Mouse (Mus musculus): ENCODE data around the gene Pskh1. TPM values are rescaled to one million over a fixed set of nuclear protein-coding genes. Genes with fewer than 3 reads are reported as not detected.

The Pskh1 gene
- total and polyA plus RNA-seq, 2 experiments from 2014 or later: 10.4 to 24.5 TPM

GRCm38 (mm10) chr8:105892432-105892831, 7.8 kb upstream of the Pskh1 start:
- Histone ChIP-seq H3K9me3 (ENCODE audit: low read length) (no peaks in the 10 kb centered on the region), H3K36me3 (ENCODE audit: insufficient read depth) (peaks cover 63% of the 10 kb centered on the region), H3K4me2 (ENCODE audit: low read depth) (no peak overlapping the region), H3K27me3 (ENCODE audit: insufficient read depth, low read length) (no peaks in the 10 kb centered on the region), H3K4me1 (ENCODE audit: insufficient read depth) (no peaks in the 10 kb centered on the region), H3K4me3 (ENCODE audit: low read depth, low read length) (no peak overlapping the region), H3K9ac (no peak overlapping the region), H3K27ac (ENCODE audit: low read depth, low read length) (no peak overlapping the region)
- 88% methylated on average over 6 of the region's 6 CpGs for WGBS
- peak; percentile 62 for TF ChIP-seq CTCF (IDR thresholded peaks at IDR 0.05; ENCODE audit: low read depth)
- peak; percentile 28 for DNase-seq
- ATAC-seq: peak; percentile 40; the same call in 1 of the 2 replicates

DNA sequence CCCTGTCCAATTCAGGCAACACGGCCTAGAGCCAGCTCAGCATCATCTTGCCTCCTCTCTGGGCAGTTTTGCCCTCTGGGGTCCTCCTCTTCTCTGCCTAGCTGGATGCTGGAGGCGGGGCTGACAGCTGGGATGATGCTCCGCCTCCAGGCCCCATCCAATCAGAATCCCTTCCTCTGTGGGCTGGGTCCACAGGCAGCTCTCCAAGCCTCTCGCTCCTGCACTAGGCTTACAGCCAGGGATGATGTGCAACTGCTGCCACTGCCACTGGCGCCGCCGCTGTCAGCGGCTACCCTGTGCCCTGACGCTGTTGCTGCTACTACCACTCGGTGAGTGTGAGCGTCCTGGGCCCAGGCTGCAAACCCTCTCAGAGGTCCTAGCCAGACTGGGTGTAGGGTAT, 6.9 kb upstream of the Pskh1 start, which contains the start of gene Nrn1l:
TSS of gene Nrn1l (plus strand) at position 229 of the 400 bp plus-strand sequence.
- ATAC-seq (peak; percentile 87), DNase-seq (peak; percentile 78)
- peaks cover 54% of the 10 kb centered on the region for H3K36me3 ChIP-seq (ENCODE audit: insufficient read depth)
- H3K9ac ChIP-seq: no peak within 1 kb of the TSS
- no peaks in the 10 kb centered on the region for H3K9me3 ChIP-seq (ENCODE audit: low read length)
- H3K27ac ChIP-seq (ENCODE audit: low read depth, low read length): no peak within 1 kb of the TSS
- 4% methylated on average over 11 of the region's 11 CpGs for WGBS
- H3K4me3 ChIP-seq (ENCODE audit: low read depth, low read length): no peak within 1 kb of the TSS
- no peak for TF ChIP-seq CTCF (IDR thresholded peaks at IDR 0.05; ENCODE audit: low read depth)
- H3K4me1 ChIP-seq (ENCODE audit: insufficient read depth): no peaks in the 10 kb centered on the region
- H3K4me2 ChIP-seq (ENCODE audit: low read depth): no peak within 1 kb of the TSS
- no peaks in the 10 kb centered on the region for H3K27me3 ChIP-seq (ENCODE audit: insufficient read depth, low read length)

GRCm38 (mm10) chr8:105897801-105898480, 2.3 kb upstream of the Pskh1 start:
- Histone ChIP-seq H3K9ac (no peak overlapping the region), H3K4me2 (ENCODE audit: low read depth) (no peak overlapping the region), H3K27me3 (ENCODE audit: insufficient read depth, low read length) (no peaks in the 10 kb centered on the region), H3K27ac (ENCODE audit: low read depth, low read length) (no peak overlapping the region), H3K4me3 (ENCODE audit: low read depth, low read length) (no peak overlapping the region), H3K4me1 (ENCODE audit: insufficient read depth) (no peaks in the 10 kb centered on the region), H3K9me3 (ENCODE audit: low read length) (no peaks in the 10 kb centered on the region), H3K36me3 (ENCODE audit: insufficient read depth) (peaks cover 9% of the 10 kb centered on the region)
- no peak for DNase-seq
- 81% methylated on average over 9 of the region's 9 CpGs for whole genome bisulfite sequencing
- no peak for TF ChIP-seq CTCF (IDR thresholded peaks at IDR 0.05; ENCODE audit: low read depth)
- ATAC-seq: no peak

DNA sequence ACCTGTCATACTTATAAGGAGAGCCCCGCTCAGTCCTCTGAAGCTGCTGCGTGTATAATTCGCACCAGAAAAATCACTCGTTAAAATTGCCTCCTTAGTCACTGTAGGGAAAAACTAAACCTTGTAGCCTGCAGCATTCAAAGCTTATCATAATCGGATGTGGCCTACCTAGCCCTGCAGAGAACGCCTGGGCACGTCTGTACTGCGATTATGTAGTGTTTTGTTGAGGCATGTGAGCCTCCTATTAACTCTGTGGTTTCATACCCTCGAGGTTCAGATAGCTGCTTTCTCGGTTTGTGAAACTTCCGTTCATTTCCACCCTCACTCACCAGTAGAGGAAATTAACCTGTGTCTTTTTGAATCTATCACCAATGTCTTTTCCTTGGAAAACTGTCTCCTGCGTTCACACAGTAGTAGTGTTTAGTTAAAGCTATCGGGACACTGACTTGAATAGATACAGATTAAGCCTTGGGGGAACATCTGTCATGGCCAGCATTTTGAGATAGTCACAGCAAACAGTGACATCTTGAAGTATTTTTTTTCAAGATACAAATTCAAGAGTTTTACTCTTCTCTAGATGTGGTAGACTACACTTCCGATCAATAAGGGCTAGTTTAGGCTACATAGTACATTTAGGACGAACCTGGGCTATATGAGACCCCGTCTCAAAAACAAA, 838 bp downstream of the Pskh1 start:
- H3K27me3 ChIP-seq (ENCODE audit: insufficient read depth, low read length): no peaks in the 10 kb centered on the region
- no peaks in the 10 kb centered on the region for H3K36me3 ChIP-seq (ENCODE audit: insufficient read depth)
- ATAC-seq (no peak), DNase-seq (no peak)
- peak overlapping the region; percentile 98 for H3K9ac ChIP-seq
- H3K4me1 ChIP-seq (ENCODE audit: insufficient read depth): no peaks in the 10 kb centered on the region
- no peak for TF ChIP-seq CTCF (IDR thresholded peaks at IDR 0.05; ENCODE audit: low read depth)
- 38% methylated on average over 16 of the region's 16 CpGs for WGBS
- H3K4me2 ChIP-seq (ENCODE audit: low read depth): peak overlapping the region; percentile 85
- peak overlapping the region; percentile 94 for H3K4me3 ChIP-seq (ENCODE audit: low read depth, low read length)
- no peaks in the 10 kb centered on the region for H3K9me3 ChIP-seq (ENCODE audit: low read length)
- peak overlapping the region; percentile 84 for H3K27ac ChIP-seq (ENCODE audit: low read depth, low read length)

GRCm38 (mm10) chr8:105919390-105919789, 19.1 kb downstream of the Pskh1 start:
- Histone ChIP-seq H3K4me1 (ENCODE audit: insufficient read depth) (no peaks in the 10 kb centered on the region), H3K9ac (no peak overlapping the region), H3K4me3 (ENCODE audit: low read depth, low read length) (no peak overlapping the region), H3K9me3 (ENCODE audit: low read length) (no peaks in the 10 kb centered on the region), H3K27ac (ENCODE audit: low read depth, low read length) (no peak overlapping the region), H3K27me3 (ENCODE audit: insufficient read depth, low read length) (no peaks in the 10 kb centered on the region), H3K36me3 (ENCODE audit: insufficient read depth) (peaks cover 19% of the 10 kb centered on the region), H3K4me2 (ENCODE audit: low read depth) (no peak overlapping the region)
- 94% methylated on average over 3 of the region's 3 CpGs for WGBS
- ATAC-seq: no peak
- TF ChIP-seq CTCF (IDR thresholded peaks at IDR 0.05; ENCODE audit: low read depth): no peak
- DNase-seq: no peak

DNA sequence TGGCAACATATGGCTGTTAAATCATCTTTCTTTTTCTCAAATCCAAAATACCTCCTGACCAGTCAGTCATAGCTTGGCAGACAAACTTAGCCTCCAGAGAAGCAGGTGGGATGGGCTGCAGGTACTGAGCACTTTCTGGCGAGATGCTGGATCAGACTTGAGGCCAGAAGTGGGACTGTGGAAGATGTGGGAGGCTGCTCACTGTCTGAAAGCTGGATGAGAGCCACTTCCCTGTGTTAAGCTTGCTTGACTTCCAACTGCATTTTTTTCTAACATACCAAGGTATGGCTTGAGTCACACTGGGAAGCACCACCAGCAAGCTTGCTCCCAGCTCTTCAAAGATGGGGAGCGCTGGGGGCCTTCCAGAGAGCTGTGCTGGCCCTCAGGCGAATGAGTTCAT, 24.9 kb downstream of the Pskh1 start:
- Histone ChIP-seq H3K27ac (ENCODE audit: low read depth, low read length) (no peak overlapping the region), H3K36me3 (ENCODE audit: insufficient read depth) (peaks cover 17% of the 10 kb centered on the region), H3K4me3 (ENCODE audit: low read depth, low read length) (no peak overlapping the region), H3K9ac (no peak overlapping the region), H3K4me1 (ENCODE audit: insufficient read depth) (no peaks in the 10 kb centered on the region), H3K27me3 (ENCODE audit: insufficient read depth, low read length) (no peaks in the 10 kb centered on the region), H3K9me3 (ENCODE audit: low read length) (no peaks in the 10 kb centered on the region), H3K4me2 (ENCODE audit: low read depth) (no peak overlapping the region)
- ATAC-seq (no peak), DNase-seq (no peak)
- WGBS: 72% methylated on average over 3 of the region's 3 CpGs
- TF ChIP-seq CTCF (IDR thresholded peaks at IDR 0.05; ENCODE audit: low read depth): no peak

DNA sequence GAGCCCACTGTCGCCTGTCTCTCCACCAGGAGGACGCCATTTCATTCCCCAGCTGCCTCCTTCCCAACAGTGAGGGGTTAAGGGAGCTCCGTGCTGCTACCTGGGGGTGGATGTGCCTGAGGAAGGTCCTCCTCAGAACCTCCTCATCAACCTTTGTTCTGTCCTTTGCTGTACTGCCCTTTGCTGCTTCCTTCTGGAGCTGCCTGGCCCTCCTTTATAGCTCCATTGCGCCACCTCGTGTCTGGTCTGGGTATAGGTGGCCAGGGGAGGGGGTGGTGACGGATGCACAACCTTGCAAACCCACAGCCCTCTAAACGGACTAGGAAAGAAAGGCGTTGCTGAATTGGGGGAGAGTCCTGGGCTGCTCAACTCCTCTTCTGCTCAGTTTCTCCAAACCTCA, 30.4 kb downstream of the Pskh1 start:
- 0 out of 2 replicates have a peak overlapping the region, but pooled peaks have one; percentile 40 for H3K27ac ChIP-seq (ENCODE audit: low read depth, low read length)
- no peak overlapping the region for H3K4me2 ChIP-seq (ENCODE audit: low read depth)
- DNase-seq (peak; percentile 83), ATAC-seq (peak; percentile 88)
- H3K4me1 ChIP-seq (ENCODE audit: insufficient read depth): no peaks in the 10 kb centered on the region
- no peak overlapping the region for H3K4me3 ChIP-seq (ENCODE audit: low read depth, low read length)
- H3K27me3 ChIP-seq (ENCODE audit: insufficient read depth, low read length): no peaks in the 10 kb centered on the region
- peak overlapping the region; percentile 31; the same call in 1 of the 2 replicates for H3K9ac ChIP-seq
- 18% methylated on average over 8 of the region's 8 CpGs for WGBS
- H3K9me3 ChIP-seq (ENCODE audit: low read length): no peaks in the 10 kb centered on the region
- peak; percentile 96 for TF ChIP-seq CTCF (IDR thresholded peaks at IDR 0.05; ENCODE audit: low read depth)
- H3K36me3 ChIP-seq (ENCODE audit: insufficient read depth): peaks cover 30% of the 10 kb centered on the region

Data from forebrain, postnatal 0 days (tissue).